ENCODE assay signal across 9 mouse cellular contexts in the genomic region with DNA sequence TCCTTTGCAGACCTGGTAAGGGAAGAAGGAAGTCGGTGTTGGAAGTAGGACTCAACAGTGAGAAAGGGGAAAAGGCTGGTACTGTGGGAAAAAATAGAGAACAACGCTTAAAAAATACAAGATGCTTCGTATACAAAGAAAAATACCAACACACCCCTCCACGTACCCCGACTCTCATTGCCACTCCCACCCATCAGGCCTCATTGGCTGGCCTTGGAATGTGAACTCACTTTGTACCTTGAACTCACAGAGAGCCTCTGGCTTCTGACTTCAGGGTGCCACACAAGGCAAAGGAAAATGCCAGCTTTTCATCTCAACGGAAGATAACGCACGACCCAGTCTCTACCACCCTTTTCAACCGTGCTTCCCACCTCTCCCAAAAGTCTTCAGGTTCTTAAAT. TPM values are rescaled to one million over a fixed set of nuclear protein-coding genes. Genes with fewer than 3 reads are reported as not detected.
DNase-seq lines count a peak whose midpoint lies in the region; ATAC-seq and TF ChIP-seq lines count a peak whose summit lies in the region.
"Had no signal": no experiment of that assay in that cellular context is flagged by ENCODE, and none has a peak within 500 bp of the region (broad histone marks: within the 10 kb centered on the region; RNA-seq: fewer than 3 reads in every experiment).

No protein-coding gene starts in this region.

- no peak overlapping the region for H3ac ChIP-seq in myocyte (ENCODE audit: control insufficient read depth, insufficient read length)

- H3K27ac ChIP-seq in lung, embryonic 14.5 days (ENCODE audit: low read depth), result no peak overlapping the region
- H3K27ac ChIP-seq in embryonic facial prominence, embryonic 14.5 days (replicated peaks; ENCODE audit: low read depth, low read length), result peak overlapping the region; percentile 97; the same call in 1 of the 2 replicates
- H3K27ac ChIP-seq in intestine, embryonic 16.5 days (ENCODE audit: low read length), result peak overlapping the region; percentile 57

- peaks cover 17% of the 10 kb centered on the region for H3K4me1 ChIP-seq in lung, embryonic 14.5 days (ENCODE audit: insufficient read depth)
- H3K4me1 ChIP-seq in embryonic facial prominence, embryonic 14.5 days (ENCODE audit: control insufficient read depth, insufficient read depth, low read length), result peaks cover 35% of the 10 kb centered on the region
- peaks cover 19% of the 10 kb centered on the region for H3K4me1 ChIP-seq in intestine, embryonic 16.5 days (ENCODE audit: control insufficient read depth, insufficient read depth, low read length)

- peak overlapping the region; percentile 95 for H3K4me2 ChIP-seq in lung, embryonic 14.5 days
- H3K4me2 ChIP-seq in embryonic facial prominence, embryonic 14.5 days (ENCODE audit: low read depth, low read length), result peak overlapping the region; percentile 87
- H3K4me2 ChIP-seq in intestine, embryonic 16.5 days (ENCODE audit: low read depth, low read length), result peak overlapping the region; percentile 78
- H3K4me2 ChIP-seq in myocyte (ENCODE audit: low read depth), result peak overlapping the region; percentile 77

- WGBS in lung, embryonic 14.5 days, result 16% methylated on average over 9 of the region's 9 CpGs
- 26% methylated on average over 9 of the region's 9 CpGs for WGBS in embryonic facial prominence, embryonic 14.5 days
- WGBS in intestine, embryonic 16.5 days, result 16% methylated on average over 9 of the region's 9 CpGs

- H3K9ac ChIP-seq in lung, embryonic 14.5 days, result no peak overlapping the region
- H3K9ac ChIP-seq in embryonic facial prominence, embryonic 14.5 days (ENCODE audit: low read depth, low read length), result peak overlapping the region; percentile 84; the same call in 1 of the 2 replicates
- H3K9ac ChIP-seq in intestine, embryonic 16.5 days (ENCODE audit: low read depth, low read length), result peak overlapping the region; percentile 45; the same call in 1 of the 2 replicates

- no peak for DNase-seq in lung, embryonic 14.5 days
- no peak for DNase-seq in lung, postnatal 14 days
- no peak for DNase-seq in embryonic facial prominence, embryonic 14.5 days (ENCODE audit: low spot score)
- no peak for DNase-seq in left cerebral cortex, postnatal 25 days (ENCODE audit: low spot score in 2 of 2)
- no peak for DNase-seq in B cell, adult 2 months
- DNase-seq in lung, postnatal 4 days, result no peak

- TF ChIP-seq CTCF in lung, embryonic 14.5 days (IDR thresholded peaks at IDR 0.05; ENCODE audit: low read depth), result no peak

- H3K9me3 ChIP-seq in lung, embryonic 14.5 days (ENCODE audit: low read depth, low read length), result no peaks in the 10 kb centered on the region
- no peaks in the 10 kb centered on the region for H3K9me3 ChIP-seq in embryonic facial prominence, embryonic 14.5 days (ENCODE audit: control insufficient read depth, low read length)
- no peaks in the 10 kb centered on the region for H3K9me3 ChIP-seq in intestine, embryonic 16.5 days (ENCODE audit: control insufficient read depth, low read length)

- intact Hi-C loops in left cerebral cortex, postnatal 25 days (cut with DNase I), result loop anchor here (2.0 kb wide), 1 partner anchor 14 kb away; a partner anchor contains a TSS

- peaks cover 38% of the 10 kb centered on the region for H3K79me2 ChIP-seq in myocyte (ENCODE audit: control insufficient read depth, insufficient read depth)

- TF ChIP-seq POLR2A in myocyte (IDR thresholded peaks at IDR 0.05; ENCODE audit: insufficient read length, low read depth), result no peak

- H3K27me3 ChIP-seq in lung, embryonic 14.5 days (ENCODE audit: insufficient read depth, low read length), result no peaks in the 10 kb centered on the region
- no peaks in the 10 kb centered on the region for H3K27me3 ChIP-seq in embryonic facial prominence, embryonic 14.5 days (replicated peaks; ENCODE audit: control insufficient read depth, insufficient read depth, low read length)
- H3K27me3 ChIP-seq in intestine, embryonic 16.5 days (replicated peaks; ENCODE audit: control insufficient read depth, insufficient read depth, low read length), result no peaks in the 10 kb centered on the region
- no peaks in the 10 kb centered on the region for H3K27me3 ChIP-seq in myocyte (ENCODE audit: control insufficient read depth, insufficient read depth, insufficient read length)

- peaks cover 25% of the 10 kb centered on the region for H3K36me3 ChIP-seq in lung, embryonic 14.5 days (ENCODE audit: insufficient read depth)
- peaks cover 27% of the 10 kb centered on the region for H3K36me3 ChIP-seq in embryonic facial prominence, embryonic 14.5 days (ENCODE audit: control insufficient read depth, insufficient read depth, low read length)
- no peaks in the 10 kb centered on the region; the same call in 1 of the 2 replicates for H3K36me3 ChIP-seq in intestine, embryonic 16.5 days (ENCODE audit: control insufficient read depth, insufficient read depth, low read length)
- H3K36me3 ChIP-seq in myocyte (ENCODE audit: control insufficient read depth, insufficient read depth), result peaks cover 7% of the 10 kb centered on the region

- H3K4me3 ChIP-seq in lung, embryonic 14.5 days (ENCODE audit: low read depth, low read length), result peak overlapping the region; percentile 79
- H3K4me3 ChIP-seq in embryonic facial prominence, embryonic 14.5 days (ENCODE audit: low read depth, low read length), result peak overlapping the region; percentile 67
- H3K4me3 ChIP-seq in intestine, embryonic 16.5 days (ENCODE audit: low read length), result peak overlapping the region; percentile 72
- H3K4me3 ChIP-seq in myocyte, result peak overlapping the region; percentile 88

- ATAC-seq in lung, embryonic 14.5 days (ENCODE audit: insufficient read depth), result peak; percentile 42; the same call in 1 of the 2 replicates
- peak; percentile 8; the same call in 1 of the 2 replicates for ATAC-seq in embryonic facial prominence, embryonic 14.5 days (ENCODE audit: low read depth)
- peak; percentile 79 for ATAC-seq in intestine, embryonic 16.5 days

TF ChIP-seq in myocyte, 11 proteins besides CTCF, POLR2A, EP300 and RAD21:
- no peak for TF ChIP-seq TCF3 (IDR thresholded peaks at IDR 0.05; ENCODE audit: insufficient read length, low read depth)
- no peak for TF ChIP-seq CEBPB (IDR thresholded peaks at IDR 0.05; ENCODE audit: insufficient read depth, poor library complexity, severe bottlenecking)
- TF ChIP-seq SRF (IDR thresholded peaks at IDR 0.05; ENCODE audit: control insufficient read depth, insufficient read length, low read depth), result no peak
- TF ChIP-seq TCF12 (IDR thresholded peaks at IDR 0.05; ENCODE audit: insufficient read depth, poor library complexity, severe bottlenecking), result no peak
- TF ChIP-seq USF1 (IDR thresholded peaks at IDR 0.05; ENCODE audit: low read depth), result no peak
- TF ChIP-seq E2F4 (IDR thresholded peaks at IDR 0.05; ENCODE audit: insufficient read depth), result no peak
- no peak for TF ChIP-seq MYOD1 (IDR thresholded peaks at IDR 0.05; ENCODE audit: control insufficient read depth in 1 of 3, insufficient read length in 2 of 3, low read depth in 2 of 3)

RNA-seq across cellular contexts. Expression of a gene that starts 0.3 kb away (rescaled TPM):
- 39.1 and 43.2 TPM in 2 replicates for polyA plus RNA-seq in lung, embryonic 14.5 days (2014; fragmentation: Nextera tagmentation; extraction: Ambion mirVana)
- polyA plus RNA-seq in embryonic facial prominence, embryonic 14.5 days (2014; fragmentation: Nextera tagmentation; extraction: Ambion mirVana), result 54.5 and 57.3 TPM in 2 replicates
- polyA plus RNA-seq in intestine, embryonic 16.5 days (2015; fragmentation: Nextera tagmentation; extraction: Ambion mirVana), result 27.0 and 29.6 TPM in 2 replicates
- polyA plus RNA-seq in myocyte (2012; fragmentation: generic; extraction: Trizol), result 50.9 TPM
- 10 to 100 TPM; 43.9 to 44.9 TPM for total RNA-seq in left cerebral cortex, postnatal 25 days (2021)

RNA-seq across cellular contexts. Expression of a gene that starts 14.1 kb away (rescaled TPM):
- 0.38 and 0.46 TPM in 2 replicates for polyA plus RNA-seq in lung, embryonic 14.5 days (2014; fragmentation: Nextera tagmentation; extraction: Ambion mirVana)
- 7.5 and 7.6 TPM in 2 replicates for polyA plus RNA-seq in embryonic facial prominence, embryonic 14.5 days (2014; fragmentation: Nextera tagmentation; extraction: Ambion mirVana)
- polyA plus RNA-seq in intestine, embryonic 16.5 days (2015; fragmentation: Nextera tagmentation; extraction: Ambion mirVana), result 0.54 and 0.69 TPM in 2 replicates
- polyA plus RNA-seq in myocyte (2012; fragmentation: generic; extraction: Trizol), result 1.8 TPM
- total RNA-seq in left cerebral cortex, postnatal 25 days (2021), result 10 to 100 TPM; 57.3 to 61.6 TPM
- total RNA-seq: liver, adult 2 months had no signal
- polyA plus RNA-seq: liver, adult 2 months had no signal

RNA-seq across cellular contexts. Expression of a gene that starts 29.8 kb away (rescaled TPM):
- polyA plus RNA-seq in lung, embryonic 14.5 days (2014; fragmentation: Nextera tagmentation; extraction: Ambion mirVana), result 0.54 and 0.76 TPM in 2 replicates
- 2.2 TPM in 2 replicates for polyA plus RNA-seq in embryonic facial prominence, embryonic 14.5 days (2014; fragmentation: Nextera tagmentation; extraction: Ambion mirVana)
- 0.43 and 0.75 TPM in 2 replicates for polyA plus RNA-seq in intestine, embryonic 16.5 days (2015; fragmentation: Nextera tagmentation; extraction: Ambion mirVana)
- 2.0 TPM for polyA plus RNA-seq in myocyte (2012; fragmentation: generic; extraction: Trizol)
- 10 to 100 TPM; 72.9 to 79.7 TPM for total RNA-seq in left cerebral cortex, postnatal 25 days (2021)
- total RNA-seq: liver, adult 2 months had no signal

RNA-seq across cellular contexts. Expression of a gene that starts 35.3 kb away (rescaled TPM):
- 91.2 and 102 TPM in 2 replicates for polyA plus RNA-seq in lung, embryonic 14.5 days (2014; fragmentation: Nextera tagmentation; extraction: Ambion mirVana)
- 135 and 137 TPM in 2 replicates for polyA plus RNA-seq in embryonic facial prominence, embryonic 14.5 days (2014; fragmentation: Nextera tagmentation; extraction: Ambion mirVana)
- 122 and 123 TPM in 2 replicates for polyA plus RNA-seq in intestine, embryonic 16.5 days (2015; fragmentation: Nextera tagmentation; extraction: Ambion mirVana)
- 112 TPM for polyA plus RNA-seq in myocyte (2012; fragmentation: generic; extraction: Trizol)
- 10 to 100 TPM; 95.5 to 95.9 TPM for total RNA-seq in left cerebral cortex, postnatal 25 days (2021)

RNA-seq across cellular contexts. Expression of a gene that starts 35.3 kb away (rescaled TPM):
- 92.0 and 96.0 TPM in 2 replicates for polyA plus RNA-seq in lung, embryonic 14.5 days (2014; fragmentation: Nextera tagmentation; extraction: Ambion mirVana)
- polyA plus RNA-seq in embryonic facial prominence, embryonic 14.5 days (2014; fragmentation: Nextera tagmentation; extraction: Ambion mirVana), result 78.1 and 80.2 TPM in 2 replicates
- polyA plus RNA-seq in intestine, embryonic 16.5 days (2015; fragmentation: Nextera tagmentation; extraction: Ambion mirVana), result 64.5 and 69.5 TPM in 2 replicates
- 105 TPM for polyA plus RNA-seq in myocyte (2012; fragmentation: generic; extraction: Trizol)
- 10 to 100 TPM; 33.9 to 35.5 TPM for total RNA-seq in left cerebral cortex, postnatal 25 days (2021)

Comparison
In these comparisons a context has a peak if more than half of its experiments do, and no peak if none do; other contexts are left out.
1. ATAC-seq: peak in every context shown above with its lines; median percentile 79 in intestine, embryonic 16.5 days; 42 in lung, embryonic 14.5 days; 8 in embryonic facial prominence, embryonic 14.5 days.